Mouse (Mus musculus): Measurements from ENCODE around the gene Xrcc6. TPM values are rescaled to one million over a fixed set of nuclear protein-coding genes. Genes with fewer than 3 reads are reported as not detected.

Gene Xrcc6
- polyA plus RNA-seq, 1 experiment from 2014 or later, result 46.7 TPM

GRCm38 (mm10) chr15:82011947-82012346, 24.3 kb downstream of the Xrcc6 start:
- Histone ChIP-seq H3K4me3 (no peak overlapping the region), H3K4me2 (no peak overlapping the region), H3K36me3 (replicated peaks) (no peaks in the 10 kb centered on the region), H3K27me3 (replicated peaks) (no peaks in the 10 kb centered on the region), H3K27ac (no peak overlapping the region), H3K4me1 (peaks cover 20% of the 10 kb centered on the region), H3K9me3 (no peaks in the 10 kb centered on the region), H3K9ac (no peak overlapping the region)
- no peak for ATAC-seq (replicated peaks)
- 91% methylated on average over 6 of the region's 6 CpGs for WGBS

GRCm38 (mm10) chr15:82014745-82015391, 27.2 kb downstream of the Xrcc6 start:
- Histone ChIP-seq H3K9me3 (no peaks in the 10 kb centered on the region), H3K4me3 (peak overlapping the region; percentile 50)

GRCm38 (mm10) chr15:82015392-82016100, 27.9 kb downstream of the Xrcc6 start:
- Histone ChIP-seq H3K27ac (peak overlapping the region; percentile 78), H3K4me1 (peaks cover 25% of the 10 kb centered on the region), H3K9ac (peak overlapping the region; percentile 53), H3K9me3 (no peaks in the 10 kb centered on the region), H3K4me2 (peak overlapping the region; percentile 88), H3K27me3 (replicated peaks) (no peaks in the 10 kb centered on the region), H3K36me3 (replicated peaks) (peaks cover 4% of the 10 kb centered on the region; the same call in 1 of the 2 replicates), H3K4me3 (peak overlapping the region; percentile 50)
- ATAC-seq (replicated peaks), result peak; percentile 83
- under 1% methylated on average over 39 of the region's 39 CpGs for WGBS

More at GRCm38 (mm10) chr15:82014745-82015391, 27.2 kb downstream of the Xrcc6 start:
- 15% methylated on average over 9 of the region's 9 CpGs for WGBS
- Histone ChIP-seq H3K27ac (peak overlapping the region; percentile 78), H3K4me2 (peak overlapping the region; percentile 88), H3K36me3 (replicated peaks) (peaks cover 4% of the 10 kb centered on the region; the same call in 1 of the 2 replicates), H3K9ac (peak overlapping the region; percentile 53), H3K27me3 (replicated peaks) (no peaks in the 10 kb centered on the region), H3K4me1 (peaks cover 25% of the 10 kb centered on the region)
- no peak for ATAC-seq (replicated peaks)

GRCm38 (mm10) chr15:82016101-82016808, 28.6 kb downstream of the Xrcc6 start:
- H3K27ac ChIP-seq, result peak overlapping the region; percentile 78
- H3K4me2 ChIP-seq, result peak overlapping the region; percentile 88
- H3K4me3 ChIP-seq, result peak overlapping the region; percentile 50
- no peaks in the 10 kb centered on the region for H3K27me3 ChIP-seq (replicated peaks)
- peak; percentile 97 for ATAC-seq (replicated peaks)
- no peaks in the 10 kb centered on the region for H3K9me3 ChIP-seq
- H3K36me3 ChIP-seq (replicated peaks), result peaks cover 5% of the 10 kb centered on the region; the same call in 1 of the 2 replicates
- peaks cover 25% of the 10 kb centered on the region for H3K4me1 ChIP-seq
- WGBS, result under 1% methylated on average over 53 of the region's 53 CpGs
- H3K9ac ChIP-seq, result peak overlapping the region; percentile 77

GRCm38 (mm10) chr15:82016830-82017229, 29.2 kb downstream of the Xrcc6 start:
- peaks cover 7% of the 10 kb centered on the region; the same call in 1 of the 2 replicates for H3K36me3 ChIP-seq (replicated peaks)
- WGBS, result 16% methylated on average over 5 of the region's 6 CpGs
- H3K4me1 ChIP-seq, result peaks cover 25% of the 10 kb centered on the region
- peak overlapping the region; percentile 50 for H3K4me3 ChIP-seq
- peak overlapping the region; percentile 77 for H3K9ac ChIP-seq
- H3K9me3 ChIP-seq, result no peaks in the 10 kb centered on the region
- peak overlapping the region; percentile 78 for H3K27ac ChIP-seq
- H3K27me3 ChIP-seq (replicated peaks), result no peaks in the 10 kb centered on the region
- peak overlapping the region; percentile 88 for H3K4me2 ChIP-seq
- no peak for ATAC-seq (replicated peaks)

GRCm38 (mm10) chr15:82017461-82017860, 29.8 kb downstream of the Xrcc6 start:
- 73% methylated on average over 4 of the region's 4 CpGs for WGBS
- H3K9ac ChIP-seq, result no peak overlapping the region
- no peak overlapping the region for H3K4me3 ChIP-seq
- no peaks in the 10 kb centered on the region for H3K9me3 ChIP-seq
- no peak for ATAC-seq (replicated peaks)
- no peak overlapping the region for H3K4me2 ChIP-seq
- no peak overlapping the region for H3K27ac ChIP-seq
- H3K27me3 ChIP-seq (replicated peaks), result no peaks in the 10 kb centered on the region
- peaks cover 25% of the 10 kb centered on the region for H3K4me1 ChIP-seq
- peaks cover 7% of the 10 kb centered on the region; the same call in 1 of the 2 replicates for H3K36me3 ChIP-seq (replicated peaks)

GRCm38 (mm10) chr15:82019288-82019687, 31.7 kb downstream of the Xrcc6 start:
- Histone ChIP-seq H3K4me2 (no peak overlapping the region), H3K27ac (no peak overlapping the region), H3K4me3 (no peak overlapping the region), H3K36me3 (replicated peaks) (peaks cover 18% of the 10 kb centered on the region; the same call in 1 of the 2 replicates), H3K9ac (no peak overlapping the region), H3K4me1 (peaks cover 22% of the 10 kb centered on the region), H3K27me3 (replicated peaks) (no peaks in the 10 kb centered on the region), H3K9me3 (no peaks in the 10 kb centered on the region)
- 87% methylated on average over 3 of the region's 3 CpGs for WGBS
- no peak for ATAC-seq (replicated peaks)

GRCm38 (mm10) chr15:82022535-82023088, 35.0 kb downstream of the Xrcc6 start:
- H3K27me3 ChIP-seq (replicated peaks), result no peaks in the 10 kb centered on the region
- no peaks in the 10 kb centered on the region for H3K4me1 ChIP-seq
- WGBS, result 94% methylated on average over 13 of the region's 13 CpGs
- H3K9me3 ChIP-seq, result no peaks in the 10 kb centered on the region; the same call in 1 of the 2 replicates
- no peak for ATAC-seq (replicated peaks)
- no peak overlapping the region for H3K4me3 ChIP-seq
- no peak overlapping the region for H3K9ac ChIP-seq
- no peak overlapping the region for H3K27ac ChIP-seq
- peaks cover 47% of the 10 kb centered on the region for H3K36me3 ChIP-seq (replicated peaks)
- H3K4me2 ChIP-seq, result no peak overlapping the region

- H3K4me2 ChIP-seq, result no peak overlapping the region
- no peaks in the 10 kb centered on the region for H3K4me1 ChIP-seq
- WGBS, result 91% methylated on average over 6 of the region's 6 CpGs
- no peak overlapping the region for H3K9ac ChIP-seq
- ATAC-seq (replicated peaks), result no peak
- H3K9me3 ChIP-seq, result no peaks in the 10 kb centered on the region; the same call in 1 of the 2 replicates
- H3K27ac ChIP-seq, result no peak overlapping the region
- no peak overlapping the region for H3K4me3 ChIP-seq
- H3K36me3 ChIP-seq (replicated peaks), result peaks cover 56% of the 10 kb centered on the region
- H3K27me3 ChIP-seq (replicated peaks), result no peaks in the 10 kb centered on the region
These were observed 36.5 kb downstream of the Xrcc6 start for GRCm38 (mm10) chr15:82023965-82024635.

GRCm38 (mm10) chr15:82027276-82027675, 39.6 kb downstream of the Xrcc6 start:
- WGBS, result 95% methylated on average over 7 of the region's 7 CpGs
- Histone ChIP-seq H3K36me3 (replicated peaks) (peaks cover 64% of the 10 kb centered on the region), H3K9ac (no peak overlapping the region)

GRCm38 (mm10) chr15:82027726-82028125, 40.1 kb downstream of the Xrcc6 start:
- 92% methylated on average over 7 of the region's 7 CpGs for WGBS
- Histone ChIP-seq H3K27ac (no peak overlapping the region), H3K27me3 (replicated peaks) (no peaks in the 10 kb centered on the region), H3K9me3 (no peaks in the 10 kb centered on the region; the same call in 1 of the 2 replicates), H3K9ac (no peak overlapping the region), H3K4me3 (no peak overlapping the region), H3K4me2 (no peak overlapping the region), H3K4me1 (no peaks in the 10 kb centered on the region), H3K36me3 (replicated peaks) (peaks cover 62% of the 10 kb centered on the region)
- ATAC-seq (replicated peaks), result no peak

More at GRCm38 (mm10) chr15:82027276-82027675, 39.6 kb downstream of the Xrcc6 start:
- no peak for ATAC-seq (replicated peaks)
- H3K4me2 ChIP-seq, result no peak overlapping the region
- H3K9me3 ChIP-seq, result no peaks in the 10 kb centered on the region; the same call in 1 of the 2 replicates
- no peaks in the 10 kb centered on the region for H3K4me1 ChIP-seq
- H3K27me3 ChIP-seq (replicated peaks), result no peaks in the 10 kb centered on the region
- no peak overlapping the region for H3K4me3 ChIP-seq
- no peak overlapping the region for H3K27ac ChIP-seq
